Mouse (Mus musculus) liver, embryonic 16.5 days (tissue): ENCODE measurements around the gene Whrn. TPM values are rescaled to one million over a fixed set of nuclear protein-coding genes. Genes with fewer than 3 reads are reported as not detected.
A peak's percentile ranks its signal among the peaks of the same experiment; 100 is the strongest.

Experiments
- ATAC-seq: fragments of 200-750 bp; cut with Nextera tagmentation; 2 replicates; pipeline ENCODE4 v1.8.0; 2017; ENCODE audit warnings: low read depth, mild to moderate bottlenecking, moderate number of reproducible peaks, moderate library complexity
- H3K27ac ChIP-seq: fragments of 300-500 bp; sonication (generic); 2 replicates; pipeline ENCODE4 v1.5.1; 2014; ENCODE audit warnings: mild to moderate bottlenecking, low read length
- H3K27me3 ChIP-seq: fragments of 300-500 bp; sonication (generic); 2 replicates; pipeline ENCODE4 v1.6.1; 2014; ENCODE audit warnings: low read depth, low read length, mixed read lengths; ENCODE audit not compliant: control insufficient read depth, insufficient read depth
- H3K36me3 ChIP-seq: fragments of 300-500 bp; sonication (generic); 2 replicates; pipeline ENCODE4 v1.6.1; 2014; ENCODE audit warnings: mild to moderate bottlenecking; ENCODE audit not compliant: control insufficient read depth, insufficient read depth
- H3K4me1 ChIP-seq: fragments of 300-500 bp; sonication (generic); 2 replicates; pipeline ENCODE4 v1.6.1; 2014; ENCODE audit warnings: low read depth, low read length, mixed read lengths; ENCODE audit not compliant: control insufficient read depth
- H3K4me2 ChIP-seq: fragments of 300-500 bp; sonication (generic); 2 replicates; pipeline ENCODE4 v1.6.1; 2014; ENCODE audit warnings: low read depth, low read length, mixed read lengths
- H3K4me3 ChIP-seq: fragments of 300-500 bp; sonication (generic); 2 replicates; pipeline ENCODE4 v1.5.1; 2014; ENCODE audit warnings: low read depth, mild to moderate bottlenecking, low read length
- H3K9ac ChIP-seq: fragments of 300-500 bp; sonication (generic); 2 replicates; pipeline ENCODE4 v1.6.1; 2014; ENCODE audit warnings: low read depth, low read length
- H3K9me3 ChIP-seq: fragments of 300-500 bp; sonication (generic); replicated peaks from 2 replicates; pipeline ENCODE4 v1.6.1; 2016; ENCODE audit warnings: low read length; ENCODE audit not compliant: control insufficient read depth
- WGBS: fragments of 180-500 bp; shearing (Covaris S2); extraction: QIAGEN DNeasy Blood & Tissue Kit; methylation state at CpG from one replicate; pipeline ENCODE4 v1.1.7; 2014; ENCODE audit not compliant: insufficient replicate concordance; 5-methylcytosine and 5-hydroxymethylcytosine counted together
- polyA plus RNA-seq: library from polyadenylated mRNA; unstranded; fragments of >200 nt; fragmentation: Nextera tagmentation; extraction: Ambion mirVana; gene quantifications from 2 replicates; pipeline ENCODE4 v1.2.1, GENCODE M21; 2015

Whrn gene
- polyA plus RNA-seq, 1 experiment from 2014 or later, result 0.19 TPM

- no peak overlapping the region for H3K4me2 ChIP-seq
- no peaks in the 10 kb centered on the region for H3K9me3 ChIP-seq
- WGBS, result 23% methylated on average over 3 of the region's 3 CpGs
- no peak overlapping the region for H3K4me3 ChIP-seq
- H3K36me3 ChIP-seq, result no peaks in the 10 kb centered on the region
- no peak overlapping the region for H3K9ac ChIP-seq
- no peak overlapping the region for H3K27ac ChIP-seq
- ATAC-seq, result no peak
- H3K27me3 ChIP-seq, result peaks cover 40% of the 10 kb centered on the region
- no peaks in the 10 kb centered on the region; the same call in 1 of the 2 replicates for H3K4me1 ChIP-seq
Measured at GRCm38 (mm10) chr4:63498346-63498745, 2.6 kb upstream of the Whrn start.

DNA sequence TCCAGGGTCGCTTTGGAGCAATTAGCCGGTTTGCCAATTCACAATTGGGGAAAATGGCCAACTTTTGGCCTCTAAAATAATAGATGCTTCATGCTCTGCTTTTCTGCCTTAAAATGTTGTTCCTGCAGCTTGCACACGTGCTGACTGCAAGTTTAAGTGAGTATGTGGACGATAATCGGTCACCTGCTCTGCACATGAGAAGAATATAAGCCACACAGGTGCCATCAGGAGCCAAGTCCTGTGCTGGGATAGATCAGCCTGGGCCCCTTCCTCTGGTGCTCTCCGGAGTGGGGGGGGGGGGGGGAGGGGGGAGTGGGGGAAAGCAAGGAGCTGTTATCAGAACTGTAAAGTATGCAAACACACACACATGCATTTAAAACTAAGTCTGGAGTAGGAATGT, 521 bp upstream of the Whrn start:
- Histone ChIP-seq H3K36me3 (no peaks in the 10 kb centered on the region), H3K4me3 (peak overlapping the region; percentile 59), H3K9ac (no peak overlapping the region), H3K27ac (no peak overlapping the region), H3K4me1 (no peaks in the 10 kb centered on the region; the same call in 1 of the 2 replicates), H3K9me3 (no peaks in the 10 kb centered on the region), H3K27me3 (peaks cover 43% of the 10 kb centered on the region), H3K4me2 (peak overlapping the region; percentile 68)
- ATAC-seq, result no peak
- 11% methylated on average over 6 of the region's 6 CpGs for WGBS

DNA sequence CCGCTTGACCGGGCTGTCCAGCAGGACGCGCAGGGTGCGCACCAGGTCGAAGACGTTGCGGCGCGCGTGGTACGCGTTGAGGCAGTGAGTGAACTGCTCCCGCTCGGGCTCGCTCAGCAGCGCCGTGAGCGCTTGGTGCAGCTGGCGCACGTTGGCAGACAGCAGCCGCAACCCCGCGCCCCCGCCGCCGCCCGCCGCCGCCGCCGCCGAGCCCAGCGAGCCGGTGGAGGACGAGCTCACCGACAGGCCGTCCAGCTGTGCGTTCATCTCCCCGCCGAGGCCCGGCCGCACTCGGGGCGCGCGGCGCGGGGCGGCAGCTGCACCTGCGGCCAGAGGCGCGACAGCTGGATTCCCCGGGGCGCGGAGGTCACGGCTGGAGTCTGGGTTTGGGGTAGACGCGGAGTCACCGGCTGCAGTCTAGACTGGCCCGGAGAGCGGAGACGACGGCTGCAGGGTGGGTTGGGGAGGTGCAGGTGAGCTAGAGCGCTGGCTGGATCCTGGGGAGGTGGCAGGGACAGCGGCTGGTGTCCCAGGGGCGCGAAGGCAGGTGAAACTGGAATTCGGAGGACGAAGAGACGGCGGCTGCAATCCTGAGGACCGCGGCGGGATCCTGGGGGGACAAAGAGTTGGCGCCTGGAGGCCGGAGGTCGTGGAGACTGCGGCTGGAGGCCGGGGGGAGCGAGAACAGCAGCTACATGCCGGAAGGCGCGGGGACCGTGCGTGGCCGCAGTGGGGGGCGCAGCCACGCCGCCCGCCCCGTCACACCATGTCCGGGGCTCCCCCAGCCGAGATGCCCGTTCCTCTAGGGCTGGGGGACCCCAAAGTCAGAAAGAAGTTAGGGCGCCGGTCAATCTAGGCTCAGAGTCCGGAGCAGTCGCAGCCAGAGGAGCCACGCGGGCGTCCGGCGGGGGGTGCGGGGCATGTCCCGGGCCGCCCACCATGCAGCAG, 550 bp downstream of the Whrn start:
- Histone ChIP-seq H3K9me3 (no peaks in the 10 kb centered on the region), H3K9ac (peak overlapping the region; percentile 48; the same call in 1 of the 2 replicates), H3K4me2 (peak overlapping the region; percentile 68), H3K36me3 (no peaks in the 10 kb centered on the region), H3K4me1 (no peaks in the 10 kb centered on the region; the same call in 1 of the 2 replicates), H3K27me3 (peaks cover 38% of the 10 kb centered on the region), H3K4me3 (peak overlapping the region; percentile 59), H3K27ac (no peak overlapping the region)
- under 1% methylated on average over 93 of the region's 107 CpGs for WGBS
- peak; percentile 25 for ATAC-seq

GRCm38 (mm10) chr4:63494401-63494966, 1.3 kb downstream of the Whrn start:
- H3K27me3 ChIP-seq, result peaks cover 35% of the 10 kb centered on the region
- WGBS, result 2% methylated on average over 43 of the region's 43 CpGs
- H3K4me3 ChIP-seq, result peak overlapping the region; percentile 59
- H3K4me1 ChIP-seq, result no peaks in the 10 kb centered on the region; the same call in 1 of the 2 replicates
- ATAC-seq, result peak; percentile 40
- no peak overlapping the region for H3K9ac ChIP-seq
- no peak overlapping the region for H3K27ac ChIP-seq
- H3K4me2 ChIP-seq, result peak overlapping the region; percentile 68
- no peaks in the 10 kb centered on the region for H3K36me3 ChIP-seq
- H3K9me3 ChIP-seq, result no peaks in the 10 kb centered on the region

DNA sequence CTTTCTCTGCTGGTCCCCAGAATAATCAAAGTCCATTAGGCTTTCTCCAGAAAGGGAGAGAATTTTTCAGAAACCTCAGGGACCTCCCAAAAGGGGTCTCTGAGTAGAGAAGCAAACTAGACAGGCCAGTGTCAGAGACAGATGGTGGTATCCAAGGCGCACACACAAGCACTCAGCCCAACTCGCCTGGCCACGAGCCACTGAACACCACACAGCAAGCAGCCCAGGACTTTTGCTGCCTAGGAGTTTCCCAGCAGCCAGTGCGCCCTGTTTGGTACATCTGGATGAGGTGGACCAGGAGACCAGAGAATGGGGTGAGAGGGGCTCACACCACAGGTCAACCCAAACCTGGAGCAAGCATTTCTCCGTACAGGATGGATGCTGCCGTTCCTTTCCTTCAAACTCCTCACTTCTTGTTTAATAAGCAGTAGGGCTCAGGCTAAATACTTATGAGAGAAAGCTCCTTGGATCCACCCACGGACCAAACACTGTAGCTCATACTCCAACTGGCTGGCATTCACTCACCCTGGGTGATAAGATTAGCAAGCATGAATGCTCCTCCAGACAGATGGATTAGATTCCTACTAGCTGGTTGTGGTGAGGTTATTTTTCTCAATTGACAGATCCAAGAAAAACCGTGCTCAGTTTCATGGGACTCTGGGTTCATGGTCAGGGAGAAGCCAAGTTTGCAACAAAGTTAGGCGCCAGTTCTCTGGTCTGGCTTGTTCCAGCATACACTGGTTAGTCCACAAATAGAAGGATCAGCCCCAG, 2.3 kb downstream of the Whrn start:
- Histone ChIP-seq H3K4me3 (no peak overlapping the region), H3K4me2 (no peak overlapping the region), H3K27me3 (peaks cover 35% of the 10 kb centered on the region), H3K9ac (no peak overlapping the region), H3K9me3 (no peaks in the 10 kb centered on the region), H3K36me3 (no peaks in the 10 kb centered on the region), H3K4me1 (no peaks in the 10 kb centered on the region; the same call in 1 of the 2 replicates), H3K27ac (no peak overlapping the region)
- 54% methylated on average over 9 of the region's 9 CpGs for WGBS
- ATAC-seq, result no peak

DNA sequence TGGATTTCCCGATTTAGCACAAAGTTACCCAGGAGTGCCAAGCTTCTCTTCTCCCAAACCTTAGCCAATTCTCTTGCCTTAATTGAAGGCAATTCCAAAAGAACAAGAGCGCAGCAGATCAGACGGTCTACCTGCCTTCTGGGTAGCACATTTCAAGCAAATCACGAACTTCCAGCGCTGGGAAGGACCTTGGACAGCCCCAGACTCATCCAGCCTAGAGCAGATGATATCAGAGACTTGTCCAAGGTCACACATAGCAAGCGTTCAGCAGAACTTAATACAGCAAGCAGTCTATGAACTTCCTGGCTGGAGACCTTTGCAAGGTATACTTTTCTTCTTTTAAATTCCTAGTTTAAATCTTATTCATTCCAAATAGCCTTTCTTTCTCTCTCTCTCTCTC, 4.3 kb downstream of the Whrn start:
- no peak overlapping the region for H3K27ac ChIP-seq
- 59% methylated on average over 6 of the region's 6 CpGs for WGBS
- no peaks in the 10 kb centered on the region; the same call in 1 of the 2 replicates for H3K4me1 ChIP-seq

GRCm38 (mm10) chr4:63490146-63490545, 5.6 kb downstream of the Whrn start:
- Histone ChIP-seq H3K27ac (no peak overlapping the region), H3K36me3 (no peaks in the 10 kb centered on the region), H3K4me2 (no peak overlapping the region), H3K9ac (no peak overlapping the region), H3K27me3 (peaks cover 21% of the 10 kb centered on the region), H3K4me1 (no peaks in the 10 kb centered on the region; the same call in 1 of the 2 replicates), H3K9me3 (no peaks in the 10 kb centered on the region), H3K4me3 (no peak overlapping the region)
- WGBS, result 49% methylated on average over 3 of the region's 3 CpGs
- no peak for ATAC-seq

More for the DNA sequence above, 4.3 kb downstream of the Whrn start:
- Histone ChIP-seq H3K4me2 (no peak overlapping the region), H3K9me3 (no peaks in the 10 kb centered on the region), H3K4me3 (no peak overlapping the region), H3K27me3 (peaks cover 34% of the 10 kb centered on the region), H3K9ac (no peak overlapping the region), H3K36me3 (no peaks in the 10 kb centered on the region)
- no peak for ATAC-seq

- Histone ChIP-seq H3K4me1 (no peaks in the 10 kb centered on the region), H3K4me3 (no peak overlapping the region), H3K27ac (no peak overlapping the region), H3K27me3 (peaks cover 16% of the 10 kb centered on the region), H3K9me3 (no peaks in the 10 kb centered on the region), H3K36me3 (no peaks in the 10 kb centered on the region), H3K4me2 (no peak overlapping the region), H3K9ac (no peak overlapping the region)
- 62% methylated on average over 10 of the region's 10 CpGs for WGBS
- no peak for ATAC-seq
Measured at GRCm38 (mm10) chr4:63489676-63490075, 6.1 kb downstream of the Whrn start.
